Mouse (Mus musculus) thymus, adult 2 months (tissue): ENCODE measurements around the gene Ptpn20. TPM values are rescaled to one million over a fixed set of nuclear protein-coding genes. Genes with fewer than 3 reads are reported as not detected.

ENCODE experiments used
- DNase-seq: peaks from one replicate; pipeline ENCODE4 v3.0.0; 2021
- H3K27ac ChIP-seq: fragments of 200-500 bp; 2 replicates; pipeline ENCODE4 v1.5.1; 2012; ENCODE audit warnings: low read length, control low read depth; ENCODE audit not compliant: control insufficient read depth, insufficient read depth
- H3K27me3 ChIP-seq: fragments of 200-500 bp; 2 replicates; pipeline ENCODE4 v1.6.1; 2012; ENCODE audit warnings: mild to moderate bottlenecking, low read length, moderate library complexity, mixed read lengths; ENCODE audit not compliant: control insufficient read depth, insufficient read depth
- H3K36me3 ChIP-seq: fragments of 200-500 bp; 2 replicates; pipeline ENCODE4 v1.6.1; 2012; ENCODE audit warnings: mild to moderate bottlenecking, low read length, moderate library complexity; ENCODE audit not compliant: control insufficient read depth, insufficient read depth
- H3K4me1 ChIP-seq: fragments of 200-500 bp; replicated peaks from 2 replicates; pipeline ENCODE4 v1.6.1; 2012; ENCODE audit warnings: low read length; ENCODE audit not compliant: control insufficient read depth, insufficient read depth
- H3K4me3 ChIP-seq: fragments of 200-500 bp; 2 replicates; pipeline ENCODE4 v1.5.1; 2012; ENCODE audit warnings: mild to moderate bottlenecking, low read length, control low read depth, moderate library complexity; ENCODE audit not compliant: control insufficient read depth, insufficient read depth
- CTCF ChIP-seq: fragments of 200-500 bp; IDR thresholded peaks from 2 replicates; pipeline ENCODE4 v1.5.1; 2012; ENCODE audit warnings: mild to moderate bottlenecking, control low read depth, low read length, moderate library complexity, borderline replicate concordance; ENCODE audit not compliant: control insufficient read depth, poor library complexity, insufficient read depth; ENCODE audit errors: extremely low read depth
- POLR2A ChIP-seq: fragments of 200-500 bp; IDR thresholded peaks from 2 replicates; pipeline ENCODE4 v1.6.1; 2012; ENCODE audit warnings: mild to moderate bottlenecking, low read length, control low read depth, moderate library complexity; ENCODE audit not compliant: control insufficient read depth, poor library complexity, insufficient read depth; ENCODE audit errors: extremely low read depth
- WGBS: fragments of 180-500 bp; shearing (Covaris S2); methylation state at CpG from one replicate; pipeline ENCODE4 v1.1.7; 2018; 5-methylcytosine and 5-hydroxymethylcytosine counted together
- polyA plus RNA-seq: library from polyadenylated mRNA; depleted of rRNA; stranded (reverse); fragments of >200 nt; gene quantifications from 2 replicates; pipeline ENCODE4 v1.2.3, GENCODE M21; 2012

Ptpn20 gene
- polyA plus RNA-seq, 1 experiment: not detected

GRCm38 (mm10) chr14:33634774-33635173, 45.8 kb downstream of the Ptpn20 start:
- Histone ChIP-seq H3K36me3 (no peaks in the 10 kb centered on the region), H3K4me3 (no peak overlapping the region), H3K27me3 (no peaks in the 10 kb centered on the region), H3K4me1 (no peaks in the 10 kb centered on the region), H3K27ac (no peak overlapping the region)
- TF ChIP-seq POLR2A: no peak
- no peak for TF ChIP-seq CTCF
- no peak for DNase-seq
- 93% methylated on average over 1 of the region's 1 CpGs for WGBS

GRCm38 (mm10) chr14:33639357-33639756, 50.4 kb downstream of the Ptpn20 start:
- WGBS: 82% methylated on average over 5 of the region's 5 CpGs
- Histone ChIP-seq H3K4me1 (no peaks in the 10 kb centered on the region), H3K27ac (no peak overlapping the region), H3K27me3 (no peaks in the 10 kb centered on the region), H3K36me3 (no peaks in the 10 kb centered on the region), H3K4me3 (no peak overlapping the region)
- no peak for TF ChIP-seq CTCF
- no peak for TF ChIP-seq POLR2A
- DNase-seq: no peak

- Histone ChIP-seq H3K27ac (no peak overlapping the region), H3K36me3 (no peaks in the 10 kb centered on the region), H3K27me3 (no peaks in the 10 kb centered on the region), H3K4me1 (no peaks in the 10 kb centered on the region), H3K4me3 (no peak overlapping the region)
- 93% methylated on average over 9 of the region's 9 CpGs for WGBS
- TF ChIP-seq CTCF: no peak
- TF ChIP-seq POLR2A: no peak
- no peak for DNase-seq
Observed at GRCm38 (mm10) chr14:33650721-33651120, 61.7 kb downstream of the Ptpn20 start.

- no peak for DNase-seq
- WGBS: 79% methylated on average over 7 of the region's 7 CpGs
Observed at GRCm38 (mm10) chr14:33657471-33657901, 68.5 kb downstream of the Ptpn20 start.

GRCm38 (mm10) chr14:33658331-33658730, 69.3 kb downstream of the Ptpn20 start:
- Histone ChIP-seq H3K4me3 (no peak overlapping the region), H3K36me3 (no peaks in the 10 kb centered on the region), H3K4me1 (no peaks in the 10 kb centered on the region), H3K27ac (no peak overlapping the region), H3K27me3 (no peaks in the 10 kb centered on the region)
- WGBS: 83% methylated on average over 2 of the region's 2 CpGs
- TF ChIP-seq CTCF (no peak), POLR2A (no peak)
- DNase-seq: no peak

More at GRCm38 (mm10) chr14:33657471-33657901, 68.5 kb downstream of the Ptpn20 start:
- no peak overlapping the region for H3K27ac ChIP-seq
- H3K4me1 ChIP-seq: no peaks in the 10 kb centered on the region
- H3K27me3 ChIP-seq: no peaks in the 10 kb centered on the region
- no peaks in the 10 kb centered on the region for H3K36me3 ChIP-seq
- TF ChIP-seq POLR2A: no peak
- H3K4me3 ChIP-seq: no peak overlapping the region

GRCm38 (mm10) chr14:33662080-33662479, 73.1 kb downstream of the Ptpn20 start:
- H3K27ac ChIP-seq: no peak overlapping the region
- TF ChIP-seq POLR2A (no peak), CTCF (no peak)
- no peak for DNase-seq
- 47% methylated on average over 9 of the region's 9 CpGs for WGBS
- no peak overlapping the region for H3K4me3 ChIP-seq
- no peaks in the 10 kb centered on the region for H3K4me1 ChIP-seq
- H3K27me3 ChIP-seq: no peaks in the 10 kb centered on the region
- H3K36me3 ChIP-seq: no peaks in the 10 kb centered on the region

- Histone ChIP-seq H3K27ac (no peak overlapping the region), H3K4me3 (no peak overlapping the region), H3K4me1 (no peaks in the 10 kb centered on the region), H3K27me3 (no peaks in the 10 kb centered on the region), H3K36me3 (no peaks in the 10 kb centered on the region)
- TF ChIP-seq CTCF (no peak), POLR2A (no peak)
- 93% methylated on average over 6 of the region's 6 CpGs for WGBS
- no peak for DNase-seq
Observed at GRCm38 (mm10) chr14:33666301-33666700, 77.3 kb downstream of the Ptpn20 start.
